Mouse (Mus musculus) embryonic fibroblast, embryonic 13.5 days (primary cell): Measurements from ENCODE around the gene Ttc16.

Source experiments
- CTCF ChIP-seq: IDR thresholded peaks from 2 replicates; pipeline ENCODE4 v1.5.1; 2011; ENCODE audit warnings: mild to moderate bottlenecking, control low read depth, low read length, moderate library complexity, borderline replicate concordance; ENCODE audit not compliant: insufficient read depth
- POLR2A ChIP-seq: IDR thresholded peaks from 2 replicates; pipeline ENCODE4 v1.6.1; 2011; ENCODE audit warnings: low read depth, mild to moderate bottlenecking, control low read depth, low read length, moderate library complexity

GRCm38 (mm10) chr2:32736306-32736829 is 39.1 kb downstream of the Ttc16 start:
- TF ChIP-seq POLR2A: no peak
- no peak for TF ChIP-seq CTCF
